Mouse (Mus musculus): Measurements from ENCODE around the gene Adarb2.

The Adarb2 gene

DNA sequence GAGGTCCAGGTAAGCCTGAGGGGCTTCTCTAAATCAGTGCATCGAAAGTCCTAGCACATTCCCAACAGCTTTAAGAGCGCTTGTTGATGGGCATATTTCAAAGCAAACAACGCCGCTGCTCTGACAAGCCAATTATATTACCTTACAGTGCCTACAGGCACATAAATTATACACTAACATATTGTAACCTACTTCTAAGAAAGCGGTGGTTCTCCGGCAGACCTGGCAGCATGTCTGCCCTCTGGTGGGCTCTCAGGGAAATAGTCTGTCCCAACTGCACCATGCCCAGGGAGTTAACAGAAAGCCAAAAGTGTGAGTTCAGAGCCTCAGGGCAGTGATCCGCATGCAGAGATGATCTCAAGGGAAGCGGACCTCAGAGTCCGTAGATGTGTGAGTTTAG is 582.5 kb downstream of the Adarb2 start:
- DNase-seq (ENCODE audit: low read depth, low spot score), result peak; percentile 53

GRCm38 (mm10) chr13:8793217-8793616 is 590.6 kb downstream of the Adarb2 start:
- DNase-seq (ENCODE audit: low read depth, low spot score), result no peak

- DNase-seq (ENCODE audit: low read depth, low spot score), result no peak
These were observed 597.9 kb downstream of the Adarb2 start for GRCm38 (mm10) chr13:8800576-8800975.

GRCm38 (mm10) chr13:8805931-8806330 is 603.3 kb downstream of the Adarb2 start:
- DNase-seq (ENCODE audit: low read depth, low spot score), result no peak
